Mouse (Mus musculus): Measurements from ENCODE around the gene Brsk1.
A peak's percentile ranks its signal among the peaks of the same experiment; 100 is the strongest.

The Brsk1 gene

DNA sequence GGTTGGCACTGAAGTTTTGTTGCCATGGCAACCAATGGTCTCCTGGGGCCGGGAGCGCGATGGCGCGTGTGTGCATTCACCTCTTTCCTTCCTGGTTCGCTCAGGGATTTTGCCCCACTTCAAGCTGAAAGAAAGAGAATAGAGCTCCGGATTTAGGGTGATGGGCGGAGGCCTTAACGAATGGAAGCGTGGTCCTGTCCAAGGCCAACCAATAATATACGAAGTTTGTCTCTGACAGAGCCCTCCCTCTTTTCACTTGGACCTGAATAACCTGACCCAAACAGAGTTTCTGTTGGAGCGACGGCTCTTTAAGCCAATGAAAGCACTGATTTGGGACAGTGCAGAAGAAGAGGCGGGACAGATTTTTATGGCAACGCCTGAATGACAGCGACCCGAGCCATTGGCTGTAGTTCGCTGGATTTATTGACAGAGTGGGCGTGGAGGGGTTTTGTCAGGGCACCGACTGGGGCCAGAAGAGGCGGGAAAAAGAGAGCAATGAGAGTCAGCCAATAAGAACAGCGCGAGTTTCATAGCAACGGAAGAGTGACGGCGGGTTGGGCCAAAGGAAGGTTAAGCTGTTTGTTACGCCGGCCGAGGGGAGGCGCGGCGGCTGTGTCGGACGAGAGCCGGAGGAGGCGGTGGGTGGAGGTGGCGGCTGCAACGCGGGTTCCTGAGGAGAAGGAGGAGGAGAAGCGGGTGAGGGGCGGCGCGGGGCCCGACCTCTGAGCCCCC, 49.3 kb downstream of the Brsk1 start, which contains the start of gene Kmt5c:
Kmt5c (plus strand) TSS at position 572 of the 732 bp plus-strand sequence.
- DNase-seq (ENCODE audit: low spot score) = peak; percentile 100

DNA sequence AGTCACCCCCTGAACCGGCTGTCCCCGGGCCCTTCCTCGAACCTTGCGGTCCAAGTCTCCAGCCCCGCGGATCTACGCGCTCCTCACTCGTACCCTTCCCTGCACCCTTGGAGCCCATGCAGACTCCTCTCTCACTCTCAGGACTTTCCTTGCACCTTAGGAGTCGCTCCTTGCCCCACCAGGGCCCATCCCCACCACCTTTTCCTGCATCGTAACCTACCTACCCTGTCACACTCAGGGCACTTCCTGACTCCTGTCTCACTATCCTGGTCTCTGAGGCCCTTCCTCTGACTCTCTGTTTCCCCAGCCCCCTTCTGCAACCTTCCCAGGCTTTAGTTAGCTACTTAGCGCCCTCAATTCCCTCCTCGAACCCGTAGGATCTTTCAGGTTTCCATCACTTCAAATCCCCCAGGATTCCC, 49.9 kb downstream of the Brsk1 start:
- DNase-seq (ENCODE audit: low spot score) = no peak

DNA sequence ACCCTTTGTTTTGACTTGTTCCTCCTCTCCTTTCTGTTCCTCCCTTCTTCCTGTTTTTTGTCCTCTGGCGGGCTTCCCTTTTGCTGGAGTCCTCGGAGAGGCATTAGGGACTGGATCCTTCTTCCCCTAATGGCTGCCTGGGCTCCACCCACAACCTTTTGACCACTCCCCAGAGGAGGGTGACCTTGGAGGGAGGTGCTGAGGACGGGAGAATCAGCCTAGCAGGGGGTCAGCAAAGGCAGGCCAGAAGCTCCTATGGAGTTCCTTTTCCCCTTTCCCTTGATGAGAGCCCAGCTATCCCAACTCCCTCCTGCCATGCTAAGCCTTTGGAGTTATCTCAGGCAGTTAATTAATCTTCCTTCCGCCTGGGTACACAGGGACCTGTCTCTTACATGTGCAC, 50.7 kb downstream of the Brsk1 start:
- DNase-seq (ENCODE audit: low spot score) = peak; percentile 74

DNA sequence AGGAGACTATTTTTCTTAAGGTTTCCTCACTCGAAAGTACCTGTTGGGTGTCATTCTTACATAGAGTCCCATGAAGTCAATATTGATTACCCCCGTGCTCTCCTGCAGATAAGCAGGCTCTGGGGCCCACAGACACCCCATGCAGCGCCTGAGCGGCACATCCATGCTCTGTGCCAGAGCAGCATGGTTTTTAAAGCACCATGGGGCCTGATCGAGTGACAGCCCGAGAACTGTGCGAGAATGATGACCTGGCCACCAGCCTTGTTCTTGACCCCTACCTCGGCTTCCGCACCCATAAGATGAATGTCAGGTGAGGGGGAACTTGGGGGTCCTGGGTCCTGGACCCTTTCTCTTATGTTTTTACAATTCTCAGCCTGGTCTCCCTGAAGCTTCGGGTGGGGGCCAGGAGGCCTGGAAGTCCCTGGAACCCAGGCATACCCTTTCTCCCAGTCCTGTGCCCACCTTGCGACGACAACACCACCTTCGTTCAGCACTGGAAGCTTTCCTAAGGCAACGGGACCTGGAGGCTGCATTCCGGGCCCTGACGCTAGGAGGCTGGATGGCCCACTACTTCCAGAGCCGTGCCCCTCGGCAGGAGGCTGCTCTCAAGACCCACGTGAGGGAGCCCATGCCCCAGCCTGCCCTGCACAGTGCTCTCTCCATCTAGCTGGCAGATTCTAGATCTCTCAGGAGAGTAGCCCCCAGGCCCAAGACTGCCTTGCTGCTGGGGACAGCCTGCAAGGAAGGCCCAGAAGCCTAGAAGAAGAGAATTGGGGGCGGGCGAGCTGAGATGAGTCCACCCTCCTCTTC, 51.5 kb downstream of the Brsk1 start:
- no peak for DNase-seq (ENCODE audit: low spot score)

DNA sequence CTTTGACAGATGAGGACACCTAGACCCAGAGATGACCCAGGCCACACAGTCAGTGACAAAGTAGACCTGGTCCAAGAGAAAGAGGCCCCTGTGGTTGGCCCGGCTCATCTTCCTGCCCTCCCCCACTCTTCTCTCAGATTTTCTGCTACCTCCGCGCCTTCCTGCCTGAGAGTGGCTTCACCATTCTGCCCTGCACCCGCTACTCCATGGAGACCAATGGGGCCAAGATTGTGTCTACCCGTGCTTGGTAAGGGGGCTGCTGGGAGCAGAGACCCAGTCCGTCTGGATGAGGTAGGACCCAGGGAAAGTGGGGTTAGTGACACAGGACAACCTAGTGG, 52.0 kb downstream of the Brsk1 start:
- no peak for DNase-seq (ENCODE audit: low spot score)

DNA sequence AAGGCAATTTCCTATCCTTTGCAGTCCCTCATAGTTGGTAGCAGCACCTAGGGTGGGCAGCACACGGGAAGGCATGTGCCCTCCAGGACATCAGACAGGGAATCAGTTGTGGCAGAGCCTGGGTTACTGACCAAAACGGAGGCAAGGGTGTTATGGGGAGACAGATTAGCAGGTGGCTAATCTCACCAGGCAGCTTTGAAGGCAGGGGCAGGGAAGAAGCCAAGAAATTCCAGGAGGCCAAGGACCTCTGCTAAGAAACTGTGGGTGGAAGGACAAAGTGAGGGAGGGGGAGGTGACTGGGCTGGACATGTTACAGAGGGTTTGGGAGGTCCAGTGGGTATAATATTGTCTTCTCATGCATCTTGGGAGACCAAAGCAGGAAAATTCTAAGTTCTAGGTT, 53.0 kb downstream of the Brsk1 start:
- no peak for DNase-seq (ENCODE audit: low spot score)

DNA sequence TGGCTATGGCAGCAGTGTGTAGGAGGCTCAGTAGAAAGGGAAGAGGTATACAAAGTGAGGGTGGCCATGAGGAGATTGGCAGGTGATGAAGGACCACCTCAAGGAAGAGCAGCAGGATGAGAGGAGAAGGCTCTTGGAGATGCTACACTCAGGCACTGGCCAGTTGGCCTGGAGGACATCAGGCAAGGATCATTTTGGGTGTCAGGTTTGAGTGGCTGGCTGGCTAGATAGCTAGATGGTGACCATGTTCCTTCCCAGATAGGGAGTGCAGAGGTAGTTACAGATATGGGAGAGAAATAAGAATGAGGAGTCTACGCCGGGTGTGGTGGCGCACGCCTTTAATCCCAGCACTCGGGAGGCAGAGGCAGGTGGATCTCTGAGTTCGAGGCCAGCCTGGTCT, 54.5 kb downstream of the Brsk1 start:
- DNase-seq (ENCODE audit: low spot score) = no peak

DNA sequence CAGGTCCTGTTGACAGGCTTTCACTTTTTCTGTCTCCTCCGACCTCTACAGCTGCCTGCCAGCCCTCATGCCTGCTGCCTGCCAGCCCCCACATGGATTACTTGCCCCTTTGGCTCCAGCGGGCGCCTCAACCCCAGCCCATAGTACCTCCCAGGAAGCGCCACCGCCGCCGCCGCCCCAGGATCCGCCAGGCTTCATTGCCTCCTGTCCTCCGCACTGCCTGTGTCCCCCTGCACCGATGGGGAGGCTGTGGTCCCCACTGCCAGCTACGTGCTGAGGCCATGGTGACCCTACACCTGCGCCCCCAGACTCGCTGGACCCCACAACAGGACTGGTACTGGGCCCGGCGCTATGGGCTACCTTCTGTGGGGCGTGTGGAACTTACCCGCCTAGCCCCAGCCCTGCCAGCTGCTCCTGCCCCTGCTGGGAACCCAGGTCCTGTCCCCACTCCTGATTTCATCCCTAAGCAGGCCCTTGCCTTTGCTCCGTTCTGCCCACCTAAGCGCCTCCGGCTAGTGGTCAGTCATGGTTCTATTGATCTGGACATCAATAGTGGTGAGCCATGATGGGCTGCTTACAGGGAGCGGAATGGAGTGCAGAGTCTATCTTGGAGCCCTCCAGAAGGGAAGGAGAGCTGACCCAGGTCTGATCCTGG, 56.0 kb downstream of the Brsk1 start:
- DNase-seq (ENCODE audit: low spot score) = no peak

DNA sequence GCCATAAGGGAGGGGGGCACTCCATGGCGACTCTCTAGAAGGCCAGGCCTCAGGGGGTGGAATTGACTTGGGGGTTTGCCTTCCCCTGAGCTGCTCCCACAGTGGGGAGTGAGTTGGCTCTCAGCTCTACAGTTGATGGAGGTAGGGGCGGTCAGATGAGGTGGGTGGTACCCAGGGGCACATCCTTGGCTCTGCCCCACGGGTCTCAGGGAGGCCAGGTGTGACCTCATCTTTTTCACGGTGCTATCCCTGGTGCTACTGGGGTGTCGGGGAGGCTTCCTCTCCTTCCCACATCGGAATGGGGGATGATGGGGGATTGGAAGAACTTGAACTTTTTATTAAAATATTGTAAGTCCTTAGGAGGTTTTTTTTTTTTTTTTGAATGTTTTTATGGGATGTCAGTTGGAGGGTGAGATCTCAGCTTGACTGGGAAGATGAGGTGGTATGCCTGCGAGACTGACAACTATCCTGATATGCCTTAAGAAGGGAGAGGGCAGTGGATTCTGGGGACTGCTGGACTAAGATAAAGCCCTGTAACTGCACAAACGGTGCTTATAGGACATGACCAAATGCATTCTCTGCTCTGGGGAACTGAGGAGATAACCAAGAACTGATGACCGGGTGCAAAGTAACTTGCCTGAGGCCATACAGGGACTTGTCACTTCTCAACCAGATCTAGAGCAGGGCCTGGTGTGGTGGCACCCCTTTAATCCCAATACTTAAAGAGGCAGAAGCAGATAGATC, 56.9 kb downstream of the Brsk1 start:
- no peak for DNase-seq (ENCODE audit: low spot score)

DNA sequence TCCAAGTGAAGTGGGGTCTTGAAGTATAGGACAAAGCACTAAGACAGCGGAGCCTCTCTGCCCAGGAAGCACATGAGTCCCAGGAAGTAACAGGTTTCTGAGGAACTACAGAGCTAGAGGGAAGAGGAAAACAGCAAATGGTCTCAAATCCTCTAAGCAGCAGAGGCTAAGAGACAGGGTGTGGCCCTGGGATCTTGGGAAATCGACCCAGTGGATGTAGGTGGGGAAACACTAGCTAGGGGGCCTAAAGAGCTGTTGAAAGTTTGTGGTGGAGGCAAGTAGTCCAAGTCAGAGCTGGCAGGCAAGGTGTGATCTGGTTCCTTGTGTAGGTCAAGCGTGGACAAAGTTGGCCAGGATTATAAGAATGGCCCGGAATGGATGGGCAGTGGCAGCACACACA, 57.9 kb downstream of the Brsk1 start:
- DNase-seq (ENCODE audit: low spot score) = no peak

DNA sequence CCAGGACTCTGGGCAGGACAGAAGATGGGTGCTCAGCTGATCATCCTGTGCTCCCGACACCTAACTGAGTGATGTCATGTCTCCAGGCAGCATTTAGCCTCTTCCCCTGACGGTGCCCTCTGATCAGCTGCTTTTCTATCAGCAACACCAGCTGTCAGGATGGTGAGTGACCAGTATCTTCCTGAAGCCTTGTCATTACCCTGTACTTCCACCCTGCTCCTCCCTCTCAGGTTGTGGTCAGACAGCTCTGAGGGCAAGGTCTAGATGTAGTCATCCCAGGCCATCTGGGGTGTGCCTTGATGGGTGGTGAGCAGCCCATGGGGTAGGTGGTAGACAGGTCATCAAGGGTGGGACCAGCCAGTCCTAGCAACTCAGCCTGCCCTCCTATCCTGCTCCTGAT, 58.8 kb downstream of the Brsk1 start:
- DNase-seq (ENCODE audit: low spot score) = no peak

DNA sequence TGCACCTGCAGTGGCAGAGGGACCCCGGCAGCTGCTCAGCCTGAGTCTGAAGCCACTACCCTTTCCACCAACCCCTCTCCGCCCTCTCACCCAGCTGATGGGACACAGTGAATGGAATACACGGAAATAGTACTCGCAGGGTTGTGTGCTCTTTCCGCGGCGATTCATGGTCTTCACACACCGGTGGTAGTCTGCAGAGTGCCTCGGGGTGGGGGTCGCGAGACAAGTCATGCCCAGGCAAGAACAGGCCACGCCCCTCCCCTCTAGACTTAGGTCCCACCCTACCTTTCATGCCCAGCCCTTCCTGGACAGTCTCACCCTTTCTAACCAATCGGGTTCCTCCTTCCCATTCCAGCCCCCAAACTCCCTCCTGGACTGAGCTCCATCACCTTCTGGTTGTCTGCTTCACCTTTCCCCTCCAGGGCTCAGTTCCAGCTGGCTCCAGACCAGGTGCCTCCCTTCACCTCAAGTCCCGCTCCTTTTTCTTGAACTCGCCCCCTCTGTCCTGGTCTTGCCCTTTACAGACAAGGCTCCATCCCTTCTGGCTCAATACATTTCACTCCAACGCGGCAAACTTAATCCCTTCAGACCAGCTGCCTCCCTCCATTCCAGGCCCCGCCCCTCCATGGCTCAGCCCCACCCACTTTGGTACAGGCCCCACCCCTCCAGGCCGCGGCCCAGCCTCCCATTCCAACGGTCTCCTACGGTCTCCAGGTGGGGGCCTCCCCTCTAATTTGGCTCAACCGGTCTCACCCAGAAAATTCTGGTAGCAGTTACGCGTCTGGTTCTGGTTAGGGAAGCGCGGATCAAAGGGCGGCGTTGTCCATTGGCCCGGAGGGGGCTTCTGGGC, 61.8 kb downstream of the Brsk1 start:
- peak; percentile 72 for DNase-seq (ENCODE audit: low spot score)

DNA sequence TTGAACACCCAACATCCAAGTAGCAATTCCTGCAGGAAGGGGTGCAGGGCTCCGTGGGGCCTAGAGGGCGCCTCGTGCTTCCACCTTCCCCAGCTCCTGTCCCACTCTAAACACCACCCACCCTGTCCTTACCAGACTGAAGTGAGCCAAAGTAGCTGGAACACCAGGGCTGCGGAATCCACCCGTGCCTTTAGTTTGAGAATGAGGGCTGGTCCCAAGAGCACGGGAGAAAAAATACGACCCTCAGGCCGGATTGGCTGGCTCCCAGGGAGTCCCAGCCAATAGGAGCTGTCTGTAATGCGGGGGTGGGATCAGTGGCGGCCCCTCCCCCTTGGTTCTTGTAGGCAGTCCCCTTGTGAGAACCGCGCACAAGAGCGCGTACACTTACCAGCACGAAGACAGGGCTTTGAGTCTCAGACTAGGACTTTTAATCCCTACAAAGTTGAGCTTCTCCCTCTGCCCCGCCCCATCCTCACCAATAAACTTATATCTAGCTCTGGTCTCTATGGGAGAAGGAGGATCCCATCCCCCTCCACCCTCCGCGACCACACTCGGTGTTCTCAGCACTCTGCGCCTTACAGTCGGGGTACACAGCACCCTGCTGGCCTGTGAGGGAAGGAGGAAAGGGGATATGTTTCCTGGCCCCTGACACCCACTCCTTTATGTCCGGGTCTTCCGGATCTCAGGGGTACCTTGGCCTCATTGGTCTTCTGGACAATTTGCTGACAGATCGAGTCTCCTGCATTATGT, 62.6 kb downstream of the Brsk1 start, which contains the start of gene Cox6b2:
Cox6b2 (minus strand) TSS at position 274 of the 750 bp plus-strand sequence.
- DNase-seq (ENCODE audit: low spot score) = peak; percentile 90

DNA sequence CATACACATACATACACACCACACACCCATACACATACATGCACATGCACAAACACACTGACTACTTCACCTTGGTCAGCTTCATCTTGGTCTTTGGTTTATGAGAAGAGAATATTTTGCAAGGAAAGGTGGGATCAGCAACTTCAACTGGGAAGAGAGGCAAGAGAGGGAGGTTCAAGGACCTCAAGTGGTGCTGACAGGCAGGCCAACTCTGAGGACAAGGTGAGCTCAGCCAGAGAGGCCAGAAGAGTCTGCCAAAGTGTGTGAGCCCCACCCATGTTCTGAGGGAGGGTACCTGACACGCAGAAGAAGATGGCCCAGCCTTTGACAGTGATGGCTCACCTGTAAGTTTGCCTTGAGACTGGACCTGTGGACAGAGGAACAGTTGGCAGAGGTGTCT, 69.3 kb downstream of the Brsk1 start:
- no peak for DNase-seq (ENCODE audit: low spot score)

DNA sequence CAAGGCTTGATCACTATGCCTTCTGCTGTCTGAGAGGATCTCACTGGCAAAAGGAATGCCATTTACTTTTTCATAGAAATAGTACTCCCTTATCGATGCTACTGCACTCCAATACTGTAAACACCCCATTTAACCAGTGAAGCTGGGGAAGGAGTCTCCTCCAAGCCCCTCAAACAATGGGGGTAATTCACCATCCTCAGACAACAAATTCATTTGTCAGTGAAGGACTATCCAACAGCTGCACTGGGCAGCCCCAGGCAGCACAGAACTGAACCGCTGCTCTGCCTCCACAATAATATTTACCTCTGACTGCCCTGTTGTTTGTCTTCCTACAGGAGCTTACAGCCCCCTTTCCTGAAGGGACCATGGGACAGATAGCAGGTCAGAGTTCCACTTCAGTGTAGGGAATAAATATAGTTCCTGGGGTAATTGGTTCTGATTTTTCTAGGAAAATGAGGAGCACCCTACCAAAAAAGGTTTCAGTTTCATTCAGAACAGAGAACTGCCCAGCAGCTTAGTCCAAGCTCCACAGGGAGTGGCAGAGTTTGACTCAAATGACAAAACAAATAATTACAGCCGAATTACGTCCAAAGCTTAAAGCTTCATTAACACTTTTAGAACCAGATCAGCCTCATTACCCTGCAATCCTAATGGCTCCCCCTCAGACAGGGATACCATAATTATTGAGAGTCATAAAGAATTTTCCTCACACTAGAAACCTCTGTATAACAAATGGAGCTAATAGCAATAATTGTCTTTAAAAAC, 74.7 kb downstream of the Brsk1 start:
- DNase-seq (ENCODE audit: low spot score) = no peak

Data from retina, embryonic 14.5 days (tissue).